Mouse (Mus musculus): ENCODE data around the gene Hps4. TPM values are rescaled to one million over a fixed set of nuclear protein-coding genes. Genes with fewer than 3 reads are reported as not detected.
"Not testable (repeated sequence)": the region's sequence is repeated elsewhere in the genome, so short reads cannot be mapped to it uniquely, and the experiment has no call there.

Hps4 gene
- polyA plus RNA-seq, 1 experiment: 1.3 TPM

- Histone ChIP-seq H3K4me1 (ENCODE audit: control insufficient read depth) (peaks cover 68% of the 10 kb centered on the region), H3K27me3 (ENCODE audit: control insufficient read depth) (no peaks in the 10 kb centered on the region), H3K4me3 (replicated peaks) (no peak overlapping the region), H3K36me3 (ENCODE audit: control insufficient read depth) (peaks cover 28% of the 10 kb centered on the region), H3K9me3 (ENCODE audit: control insufficient read depth, low read length) (no peaks in the 10 kb centered on the region)
- TF ChIP-seq TAL1 (IDR thresholded peaks at IDR 0.05; ENCODE audit: low read length): no peak
- no peak for TF ChIP-seq GATA1 (IDR thresholded peaks at IDR 0.05; ENCODE audit: low read length)
Measured at GRCm38 (mm10) chr5:112299399-112299798, 43.5 kb upstream of the Hps4 start.

- H3K36me3 ChIP-seq (ENCODE audit: control insufficient read depth): peaks cover 32% of the 10 kb centered on the region
- H3K27me3 ChIP-seq (ENCODE audit: control insufficient read depth): no peaks in the 10 kb centered on the region
- peaks cover 61% of the 10 kb centered on the region for H3K4me1 ChIP-seq (ENCODE audit: control insufficient read depth)
- no peaks in the 10 kb centered on the region for H3K9me3 ChIP-seq (ENCODE audit: control insufficient read depth, low read length)
- TF ChIP-seq TAL1 (IDR thresholded peaks at IDR 0.05; ENCODE audit: low read length) (0 out of 3 replicates have a peak, but pooled peaks have one; percentile 8), GATA1 (IDR thresholded peaks at IDR 0.05; ENCODE audit: low read length) (no peak)
- no peak overlapping the region for H3K4me3 ChIP-seq (replicated peaks)
Measured at GRCm38 (mm10) chr5:112300112-112300511, 42.8 kb upstream of the Hps4 start.

- H3K4me1 ChIP-seq (ENCODE audit: control insufficient read depth): peaks cover 54% of the 10 kb centered on the region
- peaks cover 36% of the 10 kb centered on the region for H3K36me3 ChIP-seq (ENCODE audit: control insufficient read depth)
- no peaks in the 10 kb centered on the region for H3K9me3 ChIP-seq (ENCODE audit: control insufficient read depth, low read length)
- no peak overlapping the region for H3K4me3 ChIP-seq (replicated peaks)
- no peaks in the 10 kb centered on the region for H3K27me3 ChIP-seq (ENCODE audit: control insufficient read depth)
- TF ChIP-seq TAL1 (IDR thresholded peaks at IDR 0.05; ENCODE audit: low read length) (no peak), GATA1 (IDR thresholded peaks at IDR 0.05; ENCODE audit: low read length) (no peak)
Measured at GRCm38 (mm10) chr5:112300721-112301308, 42.1 kb upstream of the Hps4 start.

- Histone ChIP-seq H3K27me3 (ENCODE audit: control insufficient read depth) (no peaks in the 10 kb centered on the region), H3K4me1 (ENCODE audit: control insufficient read depth) (peaks cover 46% of the 10 kb centered on the region), H3K4me3 (replicated peaks) (no peak overlapping the region), H3K36me3 (ENCODE audit: control insufficient read depth) (peaks cover 43% of the 10 kb centered on the region), H3K9me3 (ENCODE audit: control insufficient read depth, low read length) (no peaks in the 10 kb centered on the region)
- TF ChIP-seq GATA1 (IDR thresholded peaks at IDR 0.05; ENCODE audit: low read length): no peak
- no peak for TF ChIP-seq TAL1 (IDR thresholded peaks at IDR 0.05; ENCODE audit: low read length)
Measured at GRCm38 (mm10) chr5:112301694-112302093, 41.2 kb upstream of the Hps4 start.

DNA sequence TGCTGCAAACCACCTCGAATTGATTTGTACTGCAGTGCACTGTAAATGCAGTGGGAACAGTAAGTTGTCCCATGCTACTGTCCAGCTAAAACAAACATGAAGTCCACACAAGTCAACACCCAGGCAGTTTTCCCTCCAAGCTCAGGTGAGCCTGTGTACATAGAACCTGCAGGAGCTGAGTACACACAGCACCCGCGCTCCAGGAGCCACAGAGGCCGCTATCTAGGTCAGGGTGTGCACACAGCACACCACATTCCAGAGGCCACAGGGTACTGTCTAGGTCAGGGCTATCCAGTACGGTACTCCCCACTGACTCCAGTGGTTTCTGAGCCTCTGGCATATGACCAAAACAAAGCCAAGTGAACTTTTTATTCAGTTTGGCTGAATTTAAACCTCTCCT is 40.6 kb upstream of the Hps4 start:
- Histone ChIP-seq H3K4me1 (ENCODE audit: control insufficient read depth) (peaks cover 40% of the 10 kb centered on the region), H3K27me3 (ENCODE audit: control insufficient read depth) (no peaks in the 10 kb centered on the region), H3K9me3 (ENCODE audit: control insufficient read depth, low read length) (no peaks in the 10 kb centered on the region), H3K36me3 (ENCODE audit: control insufficient read depth) (peaks cover 49% of the 10 kb centered on the region), H3K4me3 (replicated peaks) (no peak overlapping the region)
- no peak for TF ChIP-seq TAL1 (IDR thresholded peaks at IDR 0.05; ENCODE audit: low read length)

GRCm38 (mm10) chr5:112305842-112306241 is 37.0 kb upstream of the Hps4 start:
- TF ChIP-seq GATA1 (IDR thresholded peaks at IDR 0.05; ENCODE audit: low read length): no peak
- H3K27me3 ChIP-seq (ENCODE audit: control insufficient read depth): no peaks in the 10 kb centered on the region
- no peak overlapping the region for H3K4me3 ChIP-seq (replicated peaks)
- H3K4me1 ChIP-seq (ENCODE audit: control insufficient read depth): peaks cover 9% of the 10 kb centered on the region
- H3K9me3 ChIP-seq (ENCODE audit: control insufficient read depth, low read length): no peaks in the 10 kb centered on the region
- H3K36me3 ChIP-seq (ENCODE audit: control insufficient read depth): peaks cover 74% of the 10 kb centered on the region

DNA sequence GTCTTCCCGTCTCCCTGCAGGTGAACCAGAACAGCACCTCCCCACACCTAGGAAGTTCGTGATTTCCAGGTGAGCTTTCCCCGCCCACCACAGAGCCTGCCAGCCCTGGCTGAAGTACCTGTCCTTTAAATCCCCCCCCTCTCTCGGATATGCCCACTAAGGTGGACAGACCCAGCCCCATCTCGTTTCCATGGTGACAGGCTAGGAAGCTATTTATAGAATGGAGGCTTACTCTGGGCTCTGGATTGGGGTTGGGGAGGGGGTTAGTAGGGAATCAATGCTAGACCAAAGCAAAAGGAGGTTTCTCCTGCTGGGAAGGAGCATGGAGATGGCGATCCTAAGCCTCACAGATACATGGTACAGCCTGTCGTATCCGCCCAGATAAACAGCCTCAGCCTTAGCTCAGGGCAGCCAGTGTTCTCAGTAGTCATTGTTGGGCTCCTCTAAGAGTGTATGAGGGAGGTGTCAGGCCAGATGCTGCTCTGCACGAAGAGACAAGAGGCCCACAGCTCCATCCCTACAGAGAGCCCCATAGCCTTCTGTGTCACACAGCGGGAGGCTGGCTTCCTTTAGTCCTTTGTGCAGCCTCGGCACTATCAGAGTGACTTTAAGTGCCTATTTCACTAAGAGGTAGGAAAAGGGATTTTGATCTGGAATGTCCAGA is 29.5 kb upstream of the Hps4 start:
- no peak for TF ChIP-seq TAL1 (IDR thresholded peaks at IDR 0.05; ENCODE audit: low read length)
- no peak for TF ChIP-seq GATA1 (IDR thresholded peaks at IDR 0.05; ENCODE audit: low read length)
- no peaks in the 10 kb centered on the region for H3K27me3 ChIP-seq (ENCODE audit: control insufficient read depth)
- no peaks in the 10 kb centered on the region; the same call in 1 of the 2 replicates for H3K4me1 ChIP-seq (ENCODE audit: control insufficient read depth)
- no peaks in the 10 kb centered on the region for H3K9me3 ChIP-seq (ENCODE audit: control insufficient read depth, low read length)
- H3K36me3 ChIP-seq (ENCODE audit: control insufficient read depth): peaks cover 71% of the 10 kb centered on the region
- H3K4me3 ChIP-seq (replicated peaks): no peak overlapping the region

GRCm38 (mm10) chr5:112316468-112316867 is 26.4 kb upstream of the Hps4 start:
- Histone ChIP-seq H3K9me3 (ENCODE audit: control insufficient read depth, low read length) (peaks cover 4% of the 10 kb centered on the region; the same call in 1 of the 2 replicates), H3K4me1 (ENCODE audit: control insufficient read depth) (peaks cover 21% of the 10 kb centered on the region), H3K4me3 (replicated peaks) (no peak overlapping the region), H3K27me3 (ENCODE audit: control insufficient read depth) (no peaks in the 10 kb centered on the region), H3K36me3 (ENCODE audit: control insufficient read depth) (peaks cover 41% of the 10 kb centered on the region)
- no peak for TF ChIP-seq GATA1 (IDR thresholded peaks at IDR 0.05; ENCODE audit: low read length)
- TF ChIP-seq TAL1 (IDR thresholded peaks at IDR 0.05; ENCODE audit: low read length): no peak

- H3K4me1 ChIP-seq (ENCODE audit: control insufficient read depth): peaks cover 21% of the 10 kb centered on the region
- TF ChIP-seq TAL1 (IDR thresholded peaks at IDR 0.05; ENCODE audit: low read length): no peak
- no peak for TF ChIP-seq GATA1 (IDR thresholded peaks at IDR 0.05; ENCODE audit: low read length)
- H3K9me3 ChIP-seq (ENCODE audit: control insufficient read depth, low read length): peaks cover 4% of the 10 kb centered on the region; the same call in 1 of the 2 replicates
- H3K27me3 ChIP-seq (ENCODE audit: control insufficient read depth): no peaks in the 10 kb centered on the region
- peaks cover 34% of the 10 kb centered on the region for H3K36me3 ChIP-seq (ENCODE audit: control insufficient read depth)
- no peak overlapping the region for H3K4me3 ChIP-seq (replicated peaks)
Measured at GRCm38 (mm10) chr5:112317328-112317727, 25.6 kb upstream of the Hps4 start.

GRCm38 (mm10) chr5:112319343-112319742 is 23.5 kb upstream of the Hps4 start:
- peaks cover 25% of the 10 kb centered on the region for H3K4me1 ChIP-seq (ENCODE audit: control insufficient read depth)
- H3K36me3 ChIP-seq (ENCODE audit: control insufficient read depth): peaks cover 14% of the 10 kb centered on the region
- not testable (repeated sequence) for H3K9me3 ChIP-seq (ENCODE audit: control insufficient read depth, low read length); H3K4me3 ChIP-seq (replicated peaks); H3K27me3 ChIP-seq (ENCODE audit: control insufficient read depth)
